Mouse (Mus musculus) layer of hippocampus, adult 9-10 months (tissue): ENCODE measurements at regions not wholly inside any gene's neighbourhood (a gene's known extent, or its start where the extent isn't known, plus 50 kb on each side); places are given as distances from the start of the nearest gene placed in this dataset.
"Not testable (repeated sequence)": the region's sequence is repeated elsewhere in the genome, so short reads cannot be mapped to it uniquely, and the experiment has no call there.

Experiments used
- DNase-seq: peaks from one replicate; pipeline ENCODE4 v3.0.0; 2022; ENCODE audit warnings: low spot score

DNA sequence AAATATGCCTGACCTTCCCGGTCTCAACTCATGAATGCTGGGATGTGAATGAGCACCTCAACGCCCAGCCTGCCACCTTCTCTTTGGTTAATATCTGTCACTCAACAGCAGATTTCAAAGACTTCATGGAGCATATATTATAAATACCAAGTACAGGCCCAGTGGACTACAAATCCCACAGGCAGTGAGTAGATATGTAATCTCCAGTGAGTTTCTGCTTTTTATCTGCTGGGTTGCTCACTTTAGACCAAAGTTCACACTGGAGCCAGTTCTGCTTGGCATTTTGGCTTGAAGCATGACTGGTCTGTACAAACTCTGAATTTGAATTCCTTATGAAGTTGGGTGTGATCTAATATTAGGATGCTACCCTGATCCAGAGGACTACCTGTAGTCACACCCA is 377.1 kb upstream of the Ngly1 start:
- no peak for DNase-seq

DNA sequence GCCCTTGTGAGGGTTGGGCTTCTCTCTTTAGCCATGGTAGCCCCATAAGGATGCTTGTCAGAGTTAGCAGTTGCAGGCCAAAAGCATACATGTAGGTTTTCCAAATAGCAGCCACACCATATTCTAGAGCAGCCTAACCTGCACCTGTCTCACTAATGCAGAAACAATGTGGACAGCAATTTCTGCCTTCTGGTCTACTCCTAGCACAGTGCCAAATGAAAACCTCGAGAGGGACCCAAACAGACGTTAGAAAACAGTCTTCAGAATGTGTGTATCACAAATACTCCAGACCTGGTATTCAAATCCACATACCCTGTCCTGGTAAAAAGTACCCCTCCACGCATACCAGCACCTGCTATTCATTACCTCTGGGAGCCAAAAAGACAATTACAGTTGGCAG is 368.9 kb upstream of the Ngly1 start:
- no peak for DNase-seq

DNA sequence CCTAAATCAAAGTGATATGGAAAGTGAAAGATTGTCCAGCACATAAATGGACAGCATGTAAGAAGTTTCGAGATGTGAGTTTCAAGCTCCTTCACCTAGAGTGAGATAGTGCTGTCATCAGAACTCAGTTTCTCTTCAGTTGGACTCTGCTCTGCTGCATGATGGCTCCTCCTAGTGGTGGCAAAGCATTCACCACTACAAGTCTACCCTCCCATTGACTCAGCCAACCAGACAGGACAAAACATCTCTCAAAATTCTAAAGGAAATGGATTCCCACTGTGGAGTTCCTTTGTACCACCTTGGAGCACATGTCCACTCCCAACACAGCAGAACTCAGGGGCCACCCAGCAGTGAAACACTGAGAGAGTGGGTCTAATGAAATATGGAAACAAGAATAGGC is 367.8 kb upstream of the Ngly1 start:
- DNase-seq: peak; percentile 10

DNA sequence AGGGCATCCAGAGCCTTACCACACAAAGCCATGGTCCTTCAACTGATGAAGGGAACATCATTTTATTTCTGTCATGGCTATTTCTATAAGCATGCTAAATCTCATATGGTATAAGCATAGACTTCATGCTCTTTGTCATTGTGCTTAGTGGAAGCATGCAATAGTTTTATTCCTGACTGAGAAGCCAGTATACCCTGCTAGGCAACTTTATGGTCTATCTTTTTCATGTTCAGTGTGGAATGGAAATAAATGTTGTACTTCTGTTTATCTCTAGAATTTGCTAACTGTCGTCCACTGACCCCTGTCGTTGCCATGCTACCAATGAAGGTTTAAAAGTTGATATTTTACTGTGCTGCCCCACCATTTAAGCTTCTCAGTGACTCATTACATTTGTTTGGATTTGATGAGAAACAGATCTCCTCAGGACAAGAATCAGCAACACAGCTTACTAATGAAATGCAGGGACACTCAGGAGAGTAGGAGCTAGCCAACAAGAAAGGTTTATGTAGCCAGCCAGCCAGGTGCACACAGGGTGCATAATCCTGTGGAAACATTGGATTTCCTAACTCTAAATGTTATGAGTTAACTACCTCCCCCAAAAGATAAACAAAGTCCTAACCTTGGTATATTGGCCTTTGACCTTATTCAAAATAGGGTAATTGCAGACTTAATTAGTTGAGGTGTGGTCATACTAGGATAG is 364.3 kb upstream of the Ngly1 start:
- no peak for DNase-seq

DNA sequence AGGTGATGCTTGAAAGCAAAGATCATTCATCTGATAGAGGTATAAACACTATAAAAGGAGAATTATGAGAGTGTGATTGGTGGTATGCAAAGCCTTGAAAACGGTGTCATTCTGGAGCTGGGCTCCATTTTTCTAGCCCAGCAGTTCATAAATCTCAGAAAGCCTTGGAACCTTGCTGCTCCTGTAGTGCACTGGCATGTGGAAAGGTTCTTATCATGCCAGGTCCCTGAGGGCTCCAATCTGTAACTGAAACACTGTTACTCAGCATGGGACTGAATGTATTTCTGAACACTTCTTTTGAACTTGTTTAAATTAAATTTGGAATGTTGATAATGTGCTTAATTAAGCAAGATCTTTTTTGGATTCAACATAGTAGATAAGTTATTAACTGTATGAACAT is 352.0 kb upstream of the Ngly1 start:
- no peak for DNase-seq

DNA sequence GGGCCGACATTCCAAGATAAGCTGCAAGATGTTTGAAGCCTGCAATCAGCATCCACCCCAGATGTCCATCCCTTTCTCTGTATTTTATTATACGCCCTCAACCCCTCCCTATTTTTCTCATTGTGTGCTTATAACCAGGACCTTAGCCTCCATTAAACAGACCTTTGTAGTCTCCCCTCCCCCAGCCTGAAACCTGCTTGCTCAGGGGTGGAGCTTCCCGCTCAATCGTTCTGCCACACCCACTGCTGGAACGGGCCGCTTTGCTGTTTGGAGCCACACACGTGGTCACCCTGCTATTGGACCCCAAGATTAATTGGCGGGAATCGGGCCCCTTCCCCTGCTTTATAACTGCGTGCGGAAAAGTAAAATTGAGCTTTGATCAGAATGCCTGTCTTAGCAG is 342.7 kb upstream of the Ngly1 start:
- DNase-seq: not testable (repeated sequence)

DNA sequence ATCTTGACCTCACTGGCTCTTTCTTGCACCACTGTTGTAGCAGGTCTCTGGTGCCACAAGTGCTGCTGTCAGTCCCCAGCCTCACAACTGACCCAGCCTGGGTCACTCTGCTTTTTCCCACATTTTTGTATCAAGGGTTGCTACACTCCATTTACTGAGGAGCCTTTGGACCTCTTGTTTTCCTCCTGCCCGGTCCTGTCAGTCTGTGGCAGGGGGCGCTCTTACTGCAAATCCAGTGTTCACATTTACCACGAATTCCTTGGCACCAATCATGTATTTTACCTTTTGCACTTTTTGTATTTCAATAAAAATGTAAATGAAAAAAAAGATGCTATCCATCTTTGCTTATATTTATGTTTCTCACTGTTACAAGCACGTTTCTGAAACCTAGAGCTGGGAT is 335.9 kb upstream of the Ngly1 start:
- not testable (repeated sequence) for DNase-seq

DNA sequence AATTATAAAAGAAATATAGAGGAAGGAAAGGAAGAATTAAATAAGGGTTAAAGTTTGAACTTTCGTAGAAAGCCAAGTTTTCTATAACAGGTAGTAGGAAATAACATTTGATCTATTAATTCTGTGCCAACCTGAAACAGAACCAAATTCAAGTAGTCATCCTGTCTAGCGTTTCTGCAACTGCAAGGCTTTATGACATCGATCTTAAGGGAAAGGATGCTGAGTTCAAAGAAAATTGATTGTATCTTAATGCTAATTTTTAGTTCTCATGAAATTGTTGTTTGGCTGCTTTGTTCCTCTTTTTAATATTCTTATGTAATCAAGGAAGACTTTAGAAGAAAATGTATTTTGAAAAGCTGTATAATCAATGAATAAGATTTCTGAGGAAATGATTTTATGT is 334.9 kb upstream of the Ngly1 start:
- DNase-seq: no peak

DNA sequence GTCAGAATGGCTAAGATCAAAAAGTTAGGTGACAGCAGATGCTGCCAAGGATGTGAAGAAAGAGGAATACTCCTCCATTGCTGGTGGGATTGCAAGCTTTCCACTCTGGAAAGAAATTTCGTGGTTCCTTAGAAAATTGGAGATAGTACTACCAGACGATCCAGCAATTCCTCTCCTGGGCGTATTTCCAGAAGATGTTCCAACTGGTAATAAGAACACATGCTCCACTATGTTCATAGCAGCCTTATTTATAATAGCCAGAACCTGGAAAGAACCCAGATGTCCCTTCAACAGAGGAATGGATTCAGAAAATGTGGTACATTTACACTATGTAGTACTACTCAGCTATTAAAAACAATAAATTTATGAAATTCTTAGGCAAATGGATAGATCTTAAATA is 324.4 kb upstream of the Ngly1 start:
- DNase-seq: not testable (repeated sequence)

DNA sequence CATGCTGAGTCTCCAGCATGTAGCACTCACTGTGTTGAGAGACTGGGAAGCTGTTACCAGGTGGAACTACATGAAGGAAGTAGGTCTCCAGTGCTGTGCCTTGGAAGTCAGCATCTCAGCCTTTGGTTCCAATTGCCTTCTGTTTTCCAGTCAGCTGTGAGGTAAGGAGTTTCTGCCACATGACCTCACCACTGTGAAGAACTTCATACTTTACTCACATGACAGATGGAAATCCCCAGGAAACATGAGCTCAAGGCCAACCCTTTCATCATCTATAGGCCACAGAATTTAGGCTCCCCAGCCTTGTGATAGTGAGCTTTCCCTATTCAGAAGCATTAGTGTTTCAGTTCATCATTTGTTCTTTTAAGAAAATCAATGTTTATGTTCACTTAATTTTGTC is 314.4 kb upstream of the Ngly1 start:
- DNase-seq: no peak

DNA sequence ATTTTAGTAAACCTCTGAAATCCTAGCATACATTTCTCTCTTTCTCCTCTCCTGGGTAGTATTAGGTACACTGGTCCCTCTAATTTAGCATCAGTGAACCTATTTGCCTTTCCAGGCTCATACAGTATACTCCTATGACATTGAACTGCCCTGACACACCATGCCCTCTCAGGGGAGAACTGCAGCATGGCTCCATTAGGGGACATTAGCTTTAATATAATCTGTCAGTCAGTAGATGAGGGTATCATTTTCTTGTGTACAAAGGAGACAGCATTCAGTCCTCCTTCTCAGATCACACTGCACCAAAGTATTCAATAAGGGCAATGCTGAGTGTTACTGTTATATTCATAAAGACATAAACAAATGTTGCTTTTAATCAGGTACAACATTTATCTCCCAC is 278.8 kb upstream of the Ngly1 start:
- no peak for DNase-seq

DNA sequence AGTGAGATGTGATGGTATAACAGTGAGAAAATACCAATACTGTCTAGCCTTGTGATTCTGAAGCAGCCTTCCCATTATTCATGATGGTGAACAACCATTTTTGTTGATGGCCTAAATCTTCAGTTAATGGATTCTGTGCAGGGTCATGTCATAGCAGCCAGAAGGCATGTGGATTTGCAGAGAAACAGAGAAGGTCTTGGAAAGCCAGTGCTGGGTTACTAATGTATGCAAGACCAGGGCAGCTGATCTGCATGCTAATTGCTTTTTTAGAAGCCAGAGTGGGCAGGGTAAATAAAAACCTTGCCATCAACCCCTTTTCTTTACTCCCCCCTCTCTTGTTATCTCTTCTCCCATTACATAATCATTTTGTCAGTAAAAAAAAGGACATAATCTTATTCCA is 278.3 kb upstream of the Ngly1 start:
- DNase-seq: no peak

DNA sequence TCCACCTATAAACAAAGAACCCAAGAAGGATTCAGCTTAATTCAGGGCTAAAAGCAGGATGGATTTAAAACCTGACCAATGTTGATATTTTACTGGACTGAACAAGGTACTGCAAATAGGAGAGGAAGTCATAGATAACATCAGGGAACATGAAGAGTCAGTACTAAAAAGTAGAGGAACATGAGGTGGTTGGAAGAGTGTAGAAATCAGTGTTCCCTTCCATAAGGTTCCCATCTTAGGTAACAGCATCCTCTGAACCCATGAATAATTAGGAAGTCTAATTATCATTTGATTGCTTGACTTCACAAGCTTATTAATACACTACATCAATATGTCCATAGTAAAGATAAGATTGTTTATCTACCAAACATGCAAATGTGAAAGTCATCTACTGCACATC is 277.8 kb upstream of the Ngly1 start:
- DNase-seq: no peak

DNA sequence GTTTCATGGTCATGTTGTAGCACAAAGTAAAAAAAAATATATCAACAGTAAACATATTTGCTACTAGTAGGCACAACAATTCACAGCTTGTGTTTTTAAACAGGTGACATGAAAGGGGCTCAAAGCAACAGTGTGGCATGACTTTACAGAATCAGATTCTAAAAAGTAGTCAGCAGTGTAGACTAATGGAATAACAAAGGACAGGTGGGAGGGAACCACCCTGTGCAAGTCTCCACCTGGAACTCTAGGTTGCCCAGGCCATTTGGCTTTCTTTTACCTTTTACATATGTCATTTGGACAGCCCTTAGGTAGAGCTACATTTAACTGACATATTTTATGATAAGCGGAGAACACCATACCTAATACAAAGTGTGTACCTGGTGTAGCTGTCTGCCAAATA is 271.7 kb upstream of the Ngly1 start:
- DNase-seq: no peak

DNA sequence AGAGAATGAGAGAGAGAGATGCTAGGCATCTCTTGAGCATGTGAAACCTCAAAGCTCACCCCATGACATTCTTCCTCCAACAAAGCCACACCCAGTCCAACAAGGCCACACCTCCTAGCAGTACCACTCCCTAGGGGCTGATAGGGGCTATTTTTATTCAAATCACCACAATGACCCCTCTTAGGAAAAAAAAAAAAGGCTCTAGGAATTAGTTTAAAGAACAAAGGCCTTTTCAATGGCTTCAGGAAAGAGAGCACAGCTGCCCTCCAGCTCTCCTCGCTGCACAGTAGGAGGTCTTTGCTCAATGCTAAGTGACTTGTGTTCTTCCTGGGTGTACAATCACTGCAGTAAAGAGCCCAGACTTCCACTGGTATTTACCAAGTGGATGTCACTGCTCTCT is 270.8 kb upstream of the Ngly1 start:
- DNase-seq: no peak

DNA sequence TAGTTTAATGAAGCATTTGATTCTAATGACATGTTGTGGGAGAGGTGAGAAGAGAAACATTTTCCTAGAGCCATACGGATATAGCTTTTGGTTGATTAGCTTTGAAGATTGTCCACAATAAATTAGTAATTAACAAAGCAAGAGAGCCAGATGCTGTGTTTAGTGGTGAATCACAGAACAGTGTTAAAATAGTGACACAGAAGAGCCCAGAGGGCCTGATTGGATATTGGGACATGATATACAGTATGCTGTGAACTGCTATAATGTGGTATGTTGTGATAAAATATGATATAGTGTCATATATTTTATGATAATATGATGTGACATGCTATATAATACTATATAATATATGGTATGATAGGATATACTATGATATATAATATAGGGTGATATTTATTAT is 243.7 kb upstream of the Ngly1 start:
- DNase-seq: no peak

DNA sequence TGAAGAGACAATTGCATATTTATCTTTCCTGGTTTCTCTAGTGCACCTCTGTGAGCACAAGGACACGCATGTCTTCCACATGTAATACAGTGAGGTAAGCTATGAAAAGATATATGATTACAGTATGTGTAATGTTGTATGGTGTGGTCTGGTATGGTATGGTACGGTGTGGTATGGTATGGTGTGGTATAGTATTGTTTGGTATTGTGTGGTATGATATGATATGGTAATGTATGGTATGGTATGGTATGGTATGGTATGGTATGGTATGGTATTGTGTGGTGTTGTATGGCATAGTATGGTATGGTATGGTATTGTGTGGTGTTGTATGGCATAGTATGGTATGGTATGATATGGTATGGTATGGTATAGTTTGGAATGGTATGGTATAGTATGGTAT is 242.1 kb upstream of the Ngly1 start:
- no peak for DNase-seq

DNA sequence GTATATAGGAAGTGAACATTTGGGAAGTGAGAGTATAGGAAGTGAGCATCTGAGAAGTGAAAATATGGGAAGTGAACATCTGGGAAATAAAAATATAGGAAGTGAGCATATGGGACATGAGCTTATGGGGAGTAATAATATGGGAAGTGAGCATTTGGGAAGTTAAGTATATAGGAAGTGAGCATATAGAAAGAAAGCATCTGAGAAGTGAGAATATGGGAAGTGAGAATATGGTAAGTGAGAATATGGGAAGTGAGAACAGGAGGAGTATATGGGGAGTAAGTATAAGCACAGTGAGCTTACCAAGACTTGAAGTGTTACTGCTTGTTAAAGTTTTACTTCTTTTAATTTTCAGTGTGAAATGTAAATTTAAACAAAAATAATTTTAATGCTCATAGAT is 239.3 kb upstream of the Ngly1 start:
- DNase-seq: no peak

DNA sequence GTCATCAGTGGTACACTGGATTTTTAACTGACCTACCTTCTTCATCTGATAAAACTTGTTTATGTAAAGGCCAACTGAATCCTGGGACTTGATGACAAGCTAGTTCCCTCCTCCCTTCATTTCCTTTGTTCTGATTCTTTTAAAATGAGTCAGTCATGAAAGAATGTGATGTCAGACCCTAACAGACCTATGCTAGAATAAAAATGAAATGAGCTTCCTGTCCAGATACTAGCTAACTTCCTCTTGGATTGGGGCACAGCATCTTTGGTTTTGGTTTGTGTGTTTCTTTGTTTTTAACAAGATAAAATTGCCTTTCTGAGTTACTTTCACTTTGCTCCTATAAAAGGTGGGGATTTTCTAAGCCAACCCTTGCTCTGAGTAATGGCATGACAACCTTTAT is 225.2 kb upstream of the Ngly1 start:
- no peak for DNase-seq

DNA sequence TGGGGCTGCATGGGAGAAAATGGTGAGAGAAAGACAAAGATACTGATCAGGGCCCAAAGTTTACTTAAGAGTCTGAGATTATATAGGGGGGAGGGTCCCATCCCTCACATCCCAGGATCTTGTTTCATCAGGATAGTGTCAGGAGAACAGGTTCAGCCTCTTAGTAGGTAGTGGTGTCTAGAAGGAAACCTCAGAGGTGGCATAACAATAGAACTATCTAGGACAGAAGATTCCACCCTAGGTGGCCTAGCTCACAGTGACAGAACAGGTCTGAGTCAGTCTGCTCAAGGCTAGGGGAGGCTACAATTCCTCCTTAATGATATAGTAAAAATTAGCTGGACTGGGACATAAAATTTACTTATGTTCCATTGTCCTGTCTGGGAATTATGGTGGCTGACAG is 211.3 kb upstream of the Ngly1 start:
- no peak for DNase-seq

DNA sequence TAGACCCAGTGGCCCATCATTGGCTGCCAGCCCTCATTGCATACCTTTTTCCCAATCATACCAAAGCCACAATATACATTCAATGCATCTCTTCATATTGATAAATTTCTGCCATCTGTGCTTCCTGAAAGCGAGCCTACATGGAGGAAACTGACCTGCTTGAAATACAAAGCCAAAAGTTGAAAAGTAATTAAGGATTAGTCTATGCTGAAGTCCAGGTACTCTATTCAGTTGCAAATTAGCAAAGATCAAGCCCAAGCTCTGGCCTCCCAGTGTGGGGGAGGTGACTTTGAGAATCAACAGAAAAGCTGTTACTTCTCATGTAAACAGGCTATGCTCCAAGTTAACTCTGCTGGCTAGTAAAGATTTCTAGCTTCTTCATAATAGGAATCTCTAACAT is 210.7 kb upstream of the Ngly1 start:
- no peak for DNase-seq

DNA sequence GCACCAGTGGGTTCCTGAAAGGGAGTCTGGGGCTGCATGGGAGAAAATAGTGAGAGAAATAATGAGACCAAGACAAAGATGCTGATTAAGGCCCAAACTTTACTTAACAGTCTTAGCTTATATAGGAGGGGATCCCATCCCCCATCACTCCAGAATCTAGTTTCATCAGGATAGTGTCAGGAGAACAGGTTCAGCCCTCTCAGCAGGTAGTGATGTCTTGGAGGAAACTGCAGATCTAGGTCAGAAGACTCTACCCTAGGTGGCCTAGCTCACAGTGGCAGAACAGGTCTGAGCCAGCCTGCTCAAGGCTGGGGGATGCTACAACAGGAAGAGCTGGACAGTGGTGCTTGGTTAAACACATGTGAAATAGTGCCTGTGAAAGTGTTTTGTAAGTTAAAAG is 204.6 kb upstream of the Ngly1 start:
- DNase-seq: no peak

DNA sequence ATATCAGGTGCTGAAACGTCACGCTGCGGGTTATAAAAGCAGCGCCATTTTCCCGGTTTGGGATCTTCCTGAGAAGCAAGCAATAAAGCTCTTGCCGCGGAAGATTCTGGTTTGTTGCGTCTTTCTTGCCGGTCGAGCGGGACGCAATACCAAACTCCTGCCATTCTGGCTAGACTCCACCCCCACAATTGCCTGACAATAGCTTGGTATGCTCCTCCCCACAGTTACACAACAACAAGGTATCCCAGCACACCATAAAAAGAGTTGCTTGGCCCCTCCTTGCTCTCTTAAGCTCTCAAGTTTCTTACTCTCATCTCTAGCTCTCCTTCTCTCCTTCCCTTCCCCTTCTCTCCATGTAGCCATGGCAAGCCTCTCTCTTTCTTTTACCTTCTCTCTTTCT is 176.5 kb upstream of the Ngly1 start:
- not testable (repeated sequence) for DNase-seq

DNA sequence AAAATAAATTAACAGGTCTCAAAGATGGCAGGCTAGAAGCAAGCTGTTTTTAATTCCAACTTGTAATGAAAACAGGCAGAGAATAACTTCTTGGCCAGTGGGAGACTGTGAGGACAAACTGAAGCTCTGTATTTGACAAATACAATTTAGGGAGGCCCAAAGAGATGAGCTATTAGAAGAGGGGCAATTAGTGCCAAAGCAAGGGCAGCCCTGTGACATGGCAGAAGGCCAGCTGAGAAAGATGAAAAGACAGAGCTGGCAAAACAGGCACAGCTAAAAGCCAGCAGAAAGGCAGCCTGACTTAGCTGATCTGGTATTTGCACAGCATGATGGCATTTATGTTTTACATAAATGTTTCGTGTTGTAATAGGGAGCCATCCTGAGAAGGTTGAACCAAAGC is 175.0 kb upstream of the Ngly1 start:
- DNase-seq: no peak

DNA sequence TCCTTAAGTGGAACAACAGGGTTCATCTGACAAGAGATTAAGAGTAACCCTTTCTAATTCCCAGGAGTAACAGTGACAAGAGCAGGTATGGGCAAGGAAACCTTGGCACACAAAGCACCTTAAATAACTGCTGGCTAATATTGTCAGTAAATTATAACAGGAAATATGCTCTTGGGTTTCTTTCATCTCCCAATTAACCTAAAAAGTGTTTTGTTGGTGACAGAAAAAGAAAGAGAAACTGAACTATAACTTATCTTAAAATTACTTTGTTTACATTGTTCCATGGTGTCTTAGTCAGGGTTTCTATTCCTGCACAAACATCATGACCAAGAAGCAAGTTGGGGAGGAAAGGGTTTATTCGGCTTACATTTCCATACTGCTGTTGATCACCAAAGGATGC is 170.0 kb upstream of the Ngly1 start:
- no peak for DNase-seq
